Mouse (Mus musculus): ENCODE data around the gene AY358078.
"Not testable (repeated sequence)": the region's sequence is repeated elsewhere in the genome, so short reads cannot be mapped to it uniquely, and the experiment has no call there.

AY358078 gene

GRCm38 (mm10) chr14:51799746-51800145 lies at the start of gene AY358078:
Gene AY358078 (plus strand): TSS chr14:51800046.
- DNase-seq (ENCODE audit: low read depth in 1 of 2, low spot score in 2 of 2), result no peak

GRCm38 (mm10) chr14:51755944-51756343 lies 43.9 kb upstream of the AY358078 start:
- DNase-seq (ENCODE audit: low read depth in 1 of 2, low spot score in 2 of 2), result no peak

GRCm38 (mm10) chr14:51771378-51771777 lies 28.5 kb upstream of the AY358078 start:
- not testable (repeated sequence) for DNase-seq (ENCODE audit: low read depth in 1 of 2, low spot score in 2 of 2)

GRCm38 (mm10) chr14:51773490-51773889 lies 26.4 kb upstream of the AY358078 start, which contains the start of gene Ang4:
Gene Ang4 (minus strand): TSS chr14:51773590.
- no peak for DNase-seq (ENCODE audit: low read depth in 1 of 2, low spot score in 2 of 2)

GRCm38 (mm10) chr14:51777791-51778190 lies 22.1 kb upstream of the AY358078 start:
- DNase-seq (ENCODE audit: low read depth in 1 of 2, low spot score in 2 of 2), result no peak

GRCm38 (mm10) chr14:51778865-51779481 lies 20.9 kb upstream of the AY358078 start:
- no peak for DNase-seq (ENCODE audit: low read depth in 1 of 2, low spot score in 2 of 2)

- DNase-seq (ENCODE audit: low read depth in 1 of 2, low spot score in 2 of 2), result no peak
These were observed 13.5 kb upstream of the AY358078 start for GRCm38 (mm10) chr14:51786335-51786734.

- DNase-seq (ENCODE audit: low read depth in 1 of 2, low spot score in 2 of 2), result no peak
These were observed 12.8 kb upstream of the AY358078 start for GRCm38 (mm10) chr14:51787061-51787460.

GRCm38 (mm10) chr14:51789196-51789595 lies 10.7 kb upstream of the AY358078 start:
- DNase-seq (ENCODE audit: low read depth in 1 of 2, low spot score in 2 of 2), result no peak

- no peak for DNase-seq (ENCODE audit: low read depth in 1 of 2, low spot score in 2 of 2)
These were observed 5.7 kb upstream of the AY358078 start for GRCm38 (mm10) chr14:51794106-51794505.

- no peak for DNase-seq (ENCODE audit: low read depth in 1 of 2, low spot score in 2 of 2)
These were observed 26.8 kb downstream of the AY358078 start for GRCm38 (mm10) chr14:51826625-51827024.

GRCm38 (mm10) chr14:51827842-51828241 lies 28.0 kb downstream of the AY358078 start:
- not testable (repeated sequence) for DNase-seq (ENCODE audit: low read depth in 1 of 2, low spot score in 2 of 2)

- no peak for DNase-seq (ENCODE audit: low read depth in 1 of 2, low spot score in 2 of 2)
These were observed 29.3 kb downstream of the AY358078 start for GRCm38 (mm10) chr14:51829188-51829587.

GRCm38 (mm10) chr14:51838480-51838879 lies 38.6 kb downstream of the AY358078 start:
- not testable (repeated sequence) for DNase-seq (ENCODE audit: low read depth in 1 of 2, low spot score in 2 of 2)

GRCm38 (mm10) chr14:51842250-51842649 lies 42.4 kb downstream of the AY358078 start:
- no peak for DNase-seq (ENCODE audit: low read depth in 1 of 2, low spot score in 2 of 2)

- no peak for DNase-seq (ENCODE audit: low read depth in 1 of 2, low spot score in 2 of 2)
These were observed 42.9 kb downstream of the AY358078 start for GRCm38 (mm10) chr14:51842781-51843180.

- no peak for DNase-seq (ENCODE audit: low read depth in 1 of 2, low spot score in 2 of 2)
These were observed 44.0 kb downstream of the AY358078 start for GRCm38 (mm10) chr14:51843882-51844281.

- no peak for DNase-seq (ENCODE audit: low read depth in 1 of 2, low spot score in 2 of 2)
These were observed 46.7 kb downstream of the AY358078 start for GRCm38 (mm10) chr14:51846566-51846965.

- not testable (repeated sequence) for DNase-seq (ENCODE audit: low read depth in 1 of 2, low spot score in 2 of 2)
These were observed 51.2 kb downstream of the AY358078 start for GRCm38 (mm10) chr14:51851006-51851405.

GRCm38 (mm10) chr14:51853399-51853798 lies 53.6 kb downstream of the AY358078 start, which contains the start of gene Ear6:
Gene Ear6 (plus strand): TSS chr14:51853699.
- no peak for DNase-seq (ENCODE audit: low read depth in 1 of 2, low spot score in 2 of 2)

GRCm38 (mm10) chr14:51855280-51855679 lies 55.4 kb downstream of the AY358078 start:
- not testable (repeated sequence) for DNase-seq (ENCODE audit: low read depth in 1 of 2, low spot score in 2 of 2)

GRCm38 (mm10) chr14:51863603-51864002 lies 63.8 kb downstream of the AY358078 start:
- DNase-seq (ENCODE audit: low read depth in 1 of 2, low spot score in 2 of 2), result not testable (repeated sequence)

- no peak for DNase-seq (ENCODE audit: low read depth in 1 of 2, low spot score in 2 of 2)
These were observed 70.9 kb downstream of the AY358078 start for GRCm38 (mm10) chr14:51870756-51871155.

All from monocyte, adult 2 months (primary cell).